Mouse (Mus musculus) c-Kit-negative CD71-positive TER-119-positive erythroid progenitor cells, embryonic 14.5 days (primary cell): Measurements from ENCODE around the gene Zfhx3.

ENCODE experiments used
- DNase-seq: peaks from one replicate; pipeline ENCODE4 v3.0.0-alpha.2; 2013; ENCODE audit warnings: low read depth, low spot score

Gene Zfhx3

GRCm38 (mm10) chr8:108592028-108592724 is 649.7 kb downstream of the Zfhx3 start:
- no peak for DNase-seq

- DNase-seq = no peak
Measured at GRCm38 (mm10) chr8:108592990-108593589, 650.6 kb downstream of the Zfhx3 start.

GRCm38 (mm10) chr8:108593891-108594290 is 651.4 kb downstream of the Zfhx3 start:
- no peak for DNase-seq

GRCm38 (mm10) chr8:108594361-108595060 is 652.1 kb downstream of the Zfhx3 start:
- DNase-seq = no peak

GRCm38 (mm10) chr8:108595061-108595419 is 652.6 kb downstream of the Zfhx3 start:
- no peak for DNase-seq

- DNase-seq = no peak
Measured at GRCm38 (mm10) chr8:108595721-108596495, 653.5 kb downstream of the Zfhx3 start.

- no peak for DNase-seq
Measured at GRCm38 (mm10) chr8:108599003-108599402, 656.6 kb downstream of the Zfhx3 start.

- no peak for DNase-seq
Measured at GRCm38 (mm10) chr8:108599558-108599957, 657.1 kb downstream of the Zfhx3 start.

- DNase-seq = no peak
Measured at GRCm38 (mm10) chr8:108608678-108609077, 666.2 kb downstream of the Zfhx3 start.

- no peak for DNase-seq
Measured at GRCm38 (mm10) chr8:108609114-108609513, 666.7 kb downstream of the Zfhx3 start.

- DNase-seq = no peak
Measured at GRCm38 (mm10) chr8:108611141-108611674, 668.8 kb downstream of the Zfhx3 start.

- no peak for DNase-seq
Measured at GRCm38 (mm10) chr8:108611792-108612413, 669.5 kb downstream of the Zfhx3 start.

GRCm38 (mm10) chr8:108612815-108613214 is 670.4 kb downstream of the Zfhx3 start:
- DNase-seq = no peak

GRCm38 (mm10) chr8:108613280-108613679 is 670.8 kb downstream of the Zfhx3 start:
- DNase-seq = no peak

- DNase-seq = no peak
Measured at GRCm38 (mm10) chr8:108621296-108621695, 678.9 kb downstream of the Zfhx3 start.

- DNase-seq = no peak
Measured at GRCm38 (mm10) chr8:108623660-108624059, 681.2 kb downstream of the Zfhx3 start.

- no peak for DNase-seq
Measured at GRCm38 (mm10) chr8:108625571-108626120, 683.2 kb downstream of the Zfhx3 start.

GRCm38 (mm10) chr8:108631069-108631468 is 688.6 kb downstream of the Zfhx3 start:
- no peak for DNase-seq

GRCm38 (mm10) chr8:108634282-108634681 is 691.8 kb downstream of the Zfhx3 start:
- DNase-seq = no peak

GRCm38 (mm10) chr8:108637887-108638286 is 695.4 kb downstream of the Zfhx3 start:
- DNase-seq = no peak

- DNase-seq = no peak
Measured at GRCm38 (mm10) chr8:108645660-108646059, 703.2 kb downstream of the Zfhx3 start.
